Mouse (Mus musculus): ENCODE data around the gene Nat8.

- TF ChIP-seq GATA1 (IDR thresholded peaks at IDR 0.05; ENCODE audit: low read length) (no peak), TAL1 (IDR thresholded peaks at IDR 0.05; ENCODE audit: low read length) (no peak)
Observed at GRCm38 (mm10) chr6:85831796-85832321, at the start of gene Nat8.

Data from erythroblast, embryonic 14.5 days (primary cell).